Mouse (Mus musculus) layer of hippocampus, adult 2 months (tissue): ENCODE results near the gene Slfnl1. TPM values are rescaled to one million over a fixed set of nuclear protein-coding genes. Genes with fewer than 3 reads are reported as not detected.

Source experiments
- DNase-seq, 2 experiments: peaks; one replicate each; pipeline ENCODE4 v3.0.0; 2022; ENCODE audit warnings: low spot score in 2 of 2
- H3K27ac ChIP-seq: fragments of 200-600 bp; 2 replicates; pipeline ENCODE4 v1.8.1; 2022
- H3K4me3 ChIP-seq: fragments of 200-600 bp; 2 replicates; pipeline ENCODE4 v1.8.1; 2022; ENCODE audit warnings: mild to moderate bottlenecking
- CTCF ChIP-seq: fragments of 200-600 bp; conservative IDR thresholded peaks from 2 replicates; pipeline ENCODE4 v1.8.1; 2022; ENCODE audit warnings: antibody characterized with exemption, mild to moderate bottlenecking, moderate library complexity
- total RNA-seq, 2 experiments: library from RNA; stranded (reverse); gene quantifications; 2 replicates each; pipeline ENCODE4 v1.2.3; 2021

The Slfnl1 gene
- total RNA-seq, 2 experiments from 2014 or later = 0.27 to 0.33 TPM

GRCm38 (mm10) chr4:120565726-120566125 is 33.7 kb downstream of the Slfnl1 start:
- DNase-seq = no peak
- no peak for TF ChIP-seq CTCF
- Histone ChIP-seq H3K4me3 (no peak overlapping the region), H3K27ac (no peak overlapping the region)

- no peak for DNase-seq
- no peak overlapping the region for H3K27ac ChIP-seq
- H3K4me3 ChIP-seq = no peak overlapping the region
- TF ChIP-seq CTCF = no peak
These were observed 36.0 kb downstream of the Slfnl1 start for GRCm38 (mm10) chr4:120568005-120568404.

DNA sequence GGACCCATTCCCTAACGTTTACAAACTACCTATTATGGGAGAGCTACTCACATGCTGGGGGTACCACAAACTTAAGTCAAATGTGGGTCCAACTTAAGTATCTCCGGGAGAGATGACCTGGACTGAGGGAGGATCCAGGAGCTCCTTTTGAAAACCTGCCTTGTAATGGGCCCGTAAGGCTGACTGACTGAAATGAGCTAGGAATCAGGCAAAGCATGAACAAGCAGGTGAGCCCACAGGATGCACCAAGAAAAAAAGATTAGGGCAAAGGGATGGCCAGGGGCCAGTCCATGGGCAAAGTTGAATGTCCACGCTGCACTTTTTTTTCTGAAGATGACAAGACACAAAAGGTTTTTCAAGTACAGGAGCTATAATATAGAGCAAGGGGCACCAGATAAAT is 37.0 kb downstream of the Slfnl1 start:
- TF ChIP-seq CTCF = no peak
- Histone ChIP-seq H3K27ac (peak overlapping the region; percentile 97; the same call in 1 of the 2 replicates), H3K4me3 (peak overlapping the region; percentile 70)
- DNase-seq = no peak

GRCm38 (mm10) chr4:120569486-120570437 is 37.7 kb downstream of the Slfnl1 start, which contains the start of gene Ctps:
Ctps (minus strand) TSS chr4:120570276.
- TF ChIP-seq CTCF = 0 out of 2 replicates have a peak, but pooled peaks have one; percentile 3
- Histone ChIP-seq H3K27ac (peak within 1 kb of the TSS; percentile 97), H3K4me3 (peak within 1 kb of the TSS; percentile 70)
- DNase-seq = peak; percentile 91 to 92

- no peak for DNase-seq
- Histone ChIP-seq H3K4me3 (peak overlapping the region; percentile 70), H3K27ac (peak overlapping the region; percentile 97)
- TF ChIP-seq CTCF = no peak
These were observed 38.5 kb downstream of the Slfnl1 start for GRCm38 (mm10) chr4:120570438-120571069.

- Histone ChIP-seq H3K27ac (peak overlapping the region; percentile 97), H3K4me3 (peak overlapping the region; percentile 70)
- DNase-seq = no peak
- TF ChIP-seq CTCF = no peak
These were observed 39.0 kb downstream of the Slfnl1 start for GRCm38 (mm10) chr4:120571070-120571464.

GRCm38 (mm10) chr4:120571691-120572090 is 39.7 kb downstream of the Slfnl1 start:
- no peak for TF ChIP-seq CTCF
- Histone ChIP-seq H3K27ac (peak overlapping the region; percentile 97; the same call in 1 of the 2 replicates), H3K4me3 (no peak overlapping the region)
- no peak for DNase-seq

DNA sequence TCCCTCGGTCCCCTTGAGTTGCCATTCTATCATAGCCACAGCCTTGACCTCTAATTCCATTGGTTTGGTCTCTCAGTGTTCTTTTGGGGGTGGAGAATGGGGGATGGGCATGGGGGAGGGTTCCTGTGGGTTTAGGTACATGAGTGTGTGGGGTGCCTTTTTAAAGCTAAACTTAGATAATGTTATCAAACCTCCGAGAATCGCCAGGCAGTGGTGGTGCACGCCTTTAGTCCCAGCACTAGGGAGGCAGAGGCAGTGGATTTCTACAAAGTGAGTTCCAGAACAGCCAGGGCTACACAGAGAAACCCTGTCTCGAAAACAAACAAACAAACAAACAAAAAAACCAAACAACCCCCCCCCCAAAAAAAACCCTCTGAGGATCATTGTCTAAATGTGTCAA is 48.9 kb downstream of the Slfnl1 start:
- no peak overlapping the region for H3K4me3 ChIP-seq
- DNase-seq = no peak
- no peak for TF ChIP-seq CTCF
- H3K27ac ChIP-seq = no peak overlapping the region

GRCm38 (mm10) chr4:120581711-120582110 is 49.7 kb downstream of the Slfnl1 start:
- DNase-seq = no peak
- no peak overlapping the region for H3K4me3 ChIP-seq
- TF ChIP-seq CTCF = no peak
- H3K27ac ChIP-seq = no peak overlapping the region

Other genes with a start within 250 kb of the Slfnl1 start
- 10 to 100 TPM; 32.8 to 32.9 TPM for gene Foxo6, start 244.9 kb upstream of the Slfnl1 start, total RNA-seq
- 10 to 100 TPM; 87.9 to 92.3 TPM for gene Scmh1, start 127.0 kb upstream of the Slfnl1 start, total RNA-seq
- 10 to 100 TPM; 33.5 to 38.4 TPM for gene Ctps, start 38.0 kb downstream of the Slfnl1 start, total RNA-seq
- not detected for gene Gm8439, start 56.5 kb downstream of the Slfnl1 start, total RNA-seq
- 1 to 10 TPM; 2.0 TPM for gene Cited4, start 134.3 kb downstream of the Slfnl1 start, total RNA-seq
- gene Kcnq4, start 216.4 kb downstream of the Slfnl1 start, total RNA-seq = 1 to 10 TPM; 4.2 to 4.3 TPM